Mouse (Mus musculus) testis, adult 2 months (tissue): Measurements from ENCODE around the gene Tiam1. TPM values are rescaled to one million over a fixed set of nuclear protein-coding genes. Genes with fewer than 3 reads are reported as not detected.

Experiments
- H3K27ac ChIP-seq: fragments of 200-500 bp; 2 replicates; pipeline ENCODE4 v1.5.1; 2012; ENCODE audit warnings: low read depth, low read length; ENCODE audit not compliant: control insufficient read depth, insufficient read depth
- H3K27me3 ChIP-seq: fragments of 200-500 bp; 2 replicates; pipeline ENCODE4 v1.6.1; 2012; ENCODE audit warnings: mild to moderate bottlenecking, low read length, moderate library complexity; ENCODE audit not compliant: control insufficient read depth, insufficient read depth
- H3K36me3 ChIP-seq: fragments of 200-500 bp; 2 replicates; pipeline ENCODE4 v1.6.1; 2012; ENCODE audit warnings: mild to moderate bottlenecking, low read length; ENCODE audit not compliant: control insufficient read depth, insufficient read depth
- H3K4me1 ChIP-seq: fragments of 200-500 bp; 2 replicates; pipeline ENCODE4 v1.6.1; 2012; ENCODE audit warnings: low read length; ENCODE audit not compliant: control insufficient read depth, insufficient read depth
- H3K4me3 ChIP-seq: fragments of 200-500 bp; 2 replicates; pipeline ENCODE4 v1.5.1; 2012; ENCODE audit warnings: low read depth, mild to moderate bottlenecking, low read length, moderate library complexity, mixed read lengths; ENCODE audit not compliant: control insufficient read depth
- CTCF ChIP-seq: fragments of 200-500 bp; IDR thresholded peaks from 2 replicates; pipeline ENCODE4 v1.5.1; 2012; ENCODE audit warnings: low read depth, mild to moderate bottlenecking, inconsistent platforms, low read length, moderate library complexity; ENCODE audit not compliant: control insufficient read depth, insufficient read depth, insufficient replicate concordance
- POLR2A ChIP-seq: fragments of 200-500 bp; IDR thresholded peaks from 2 replicates; pipeline ENCODE4 v1.6.1; 2012; ENCODE audit warnings: low read depth, mild to moderate bottlenecking, inconsistent platforms, low read length, moderate library complexity; ENCODE audit not compliant: control insufficient read depth
- polyA plus RNA-seq: library from polyadenylated mRNA; depleted of rRNA; stranded (reverse); fragments of >200 nt; gene quantifications from 2 replicates; pipeline ENCODE4 v1.2.3, GENCODE M21; 2012

Gene Tiam1
- polyA plus RNA-seq, 1 experiment: 9.6 TPM

- H3K4me1 ChIP-seq: no peaks in the 10 kb centered on the region
- no peak overlapping the region for H3K27ac ChIP-seq
- H3K4me3 ChIP-seq: no peak overlapping the region
- no peaks in the 10 kb centered on the region for H3K27me3 ChIP-seq
- TF ChIP-seq POLR2A (no peak), CTCF (no peak)
- no peaks in the 10 kb centered on the region for H3K36me3 ChIP-seq
Observed at GRCm38 (mm10) chr16:89845461-89845860, 298.1 kb downstream of the Tiam1 start.

GRCm38 (mm10) chr16:89844580-89844979, 299.0 kb downstream of the Tiam1 start:
- Histone ChIP-seq H3K27me3 (no peaks in the 10 kb centered on the region), H3K36me3 (no peaks in the 10 kb centered on the region), H3K4me3 (no peak overlapping the region), H3K4me1 (no peaks in the 10 kb centered on the region), H3K27ac (no peak overlapping the region)
- TF ChIP-seq CTCF (no peak), POLR2A (no peak)

- TF ChIP-seq POLR2A: no peak
- no peak for TF ChIP-seq CTCF
- Histone ChIP-seq H3K27ac (no peak overlapping the region), H3K27me3 (no peaks in the 10 kb centered on the region), H3K36me3 (no peaks in the 10 kb centered on the region), H3K4me1 (no peaks in the 10 kb centered on the region), H3K4me3 (no peak overlapping the region)
Observed at GRCm38 (mm10) chr16:89841894-89842293, 301.7 kb downstream of the Tiam1 start.

- Histone ChIP-seq H3K27me3 (no peaks in the 10 kb centered on the region), H3K36me3 (no peaks in the 10 kb centered on the region), H3K27ac (no peak overlapping the region), H3K4me3 (no peak overlapping the region), H3K4me1 (no peaks in the 10 kb centered on the region)
- TF ChIP-seq POLR2A: no peak
- TF ChIP-seq CTCF: no peak
Observed at GRCm38 (mm10) chr16:89840361-89840760, 303.2 kb downstream of the Tiam1 start.

GRCm38 (mm10) chr16:89839829-89840228, 303.7 kb downstream of the Tiam1 start:
- Histone ChIP-seq H3K4me3 (no peak overlapping the region), H3K27ac (no peak overlapping the region), H3K36me3 (no peaks in the 10 kb centered on the region), H3K27me3 (no peaks in the 10 kb centered on the region), H3K4me1 (no peaks in the 10 kb centered on the region)
- TF ChIP-seq CTCF (no peak), POLR2A (no peak)

- no peaks in the 10 kb centered on the region for H3K36me3 ChIP-seq
- no peak overlapping the region for H3K4me3 ChIP-seq
- H3K27me3 ChIP-seq: no peaks in the 10 kb centered on the region
- TF ChIP-seq POLR2A: no peak
- no peak for TF ChIP-seq CTCF
- H3K27ac ChIP-seq: no peak overlapping the region
- no peaks in the 10 kb centered on the region for H3K4me1 ChIP-seq
Observed at GRCm38 (mm10) chr16:89837096-89837495, 306.5 kb downstream of the Tiam1 start.

- Histone ChIP-seq H3K4me1 (no peaks in the 10 kb centered on the region), H3K36me3 (no peaks in the 10 kb centered on the region), H3K27ac (no peak overlapping the region), H3K27me3 (no peaks in the 10 kb centered on the region), H3K4me3 (no peak overlapping the region)
- TF ChIP-seq CTCF: no peak
Observed at GRCm38 (mm10) chr16:89835551-89835950, 308.0 kb downstream of the Tiam1 start.

- Histone ChIP-seq H3K4me3 (no peak overlapping the region), H3K27ac (no peak overlapping the region), H3K27me3 (no peaks in the 10 kb centered on the region), H3K36me3 (no peaks in the 10 kb centered on the region), H3K4me1 (no peaks in the 10 kb centered on the region)
- TF ChIP-seq POLR2A: no peak
- TF ChIP-seq CTCF: no peak
Observed at GRCm38 (mm10) chr16:89833011-89833410, 310.6 kb downstream of the Tiam1 start.
